Mouse (Mus musculus): Measurements from ENCODE around the gene Cdkn2d. TPM values are rescaled to one million over a fixed set of nuclear protein-coding genes. Genes with fewer than 3 reads are reported as not detected.
"Not testable (repeated sequence)": the region's sequence is repeated elsewhere in the genome, so short reads cannot be mapped to it uniquely, and the experiment has no call there.

Gene Cdkn2d
- polyA plus RNA-seq, 1 experiment from 2014 or later: 55.3 TPM

DNA sequence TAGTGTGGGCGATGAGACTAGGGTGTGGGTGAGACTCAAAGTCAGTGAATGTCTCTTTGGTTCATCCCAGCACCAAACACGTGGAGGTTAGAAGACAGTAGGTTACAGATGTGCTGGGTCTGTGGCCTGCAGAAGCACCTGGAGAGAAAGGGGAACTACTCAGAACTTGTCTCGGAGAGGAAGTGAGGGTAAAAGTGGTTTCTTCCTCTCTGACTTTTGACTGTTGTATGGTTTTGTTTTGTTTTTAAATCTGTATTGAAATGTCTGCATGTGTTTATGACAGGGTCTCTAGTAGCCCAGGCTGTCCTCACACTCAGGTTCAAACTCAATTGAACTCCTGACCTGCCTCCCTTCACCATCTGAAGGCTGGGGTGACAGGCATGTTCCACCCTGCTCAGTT is 36.8 kb upstream of the Cdkn2d start:
- no peaks in the 10 kb centered on the region for H3K27me3 ChIP-seq
- peaks cover 12% of the 10 kb centered on the region for H3K4me1 ChIP-seq
- H3K9me3 ChIP-seq: no peaks in the 10 kb centered on the region
- H3K27ac ChIP-seq: no peak overlapping the region
- ATAC-seq (ENCODE audit: insufficient number of reproducible peaks, low FRiP score, low TSS enrichment, low read depth): no peak
- peaks cover 4% of the 10 kb centered on the region; the same call in 1 of the 2 replicates for H3K36me3 ChIP-seq
- WGBS: 69% methylated on average over 3 of the region's 3 CpGs
- H3K4me2 ChIP-seq: no peak overlapping the region
- no peak overlapping the region for H3K9ac ChIP-seq
- no peak overlapping the region for H3K4me3 ChIP-seq

DNA sequence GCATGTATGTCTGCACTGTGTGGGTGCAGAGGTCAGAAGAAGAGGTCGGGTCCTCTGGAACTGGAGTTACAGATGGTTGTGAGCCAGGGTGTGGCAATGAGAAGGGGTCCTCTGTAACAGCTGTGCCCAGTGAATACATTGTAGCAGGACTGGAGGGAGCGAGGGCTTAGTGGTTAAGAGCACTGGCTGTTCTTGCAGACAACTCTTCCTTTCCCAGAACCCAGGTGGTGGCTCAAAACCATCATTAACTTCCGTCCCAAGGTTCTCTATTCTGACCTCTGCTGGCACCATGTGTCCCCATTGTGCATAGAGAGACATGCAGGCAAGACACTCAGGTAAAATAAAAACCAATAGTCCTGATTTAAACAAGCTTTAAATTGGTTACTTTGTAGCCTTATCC is 36.4 kb upstream of the Cdkn2d start:
- H3K9ac ChIP-seq: no peak overlapping the region
- H3K9me3 ChIP-seq: no peaks in the 10 kb centered on the region
- no peak overlapping the region for H3K27ac ChIP-seq
- H3K4me1 ChIP-seq: peaks cover 7% of the 10 kb centered on the region
- H3K27me3 ChIP-seq: no peaks in the 10 kb centered on the region
- WGBS: 60% methylated on average over 3 of the region's 3 CpGs
- no peak overlapping the region for H3K4me2 ChIP-seq
- H3K36me3 ChIP-seq: peaks cover 4% of the 10 kb centered on the region; the same call in 1 of the 2 replicates
- no peak for ATAC-seq (ENCODE audit: insufficient number of reproducible peaks, low FRiP score, low TSS enrichment, low read depth)
- H3K4me3 ChIP-seq: no peak overlapping the region

DNA sequence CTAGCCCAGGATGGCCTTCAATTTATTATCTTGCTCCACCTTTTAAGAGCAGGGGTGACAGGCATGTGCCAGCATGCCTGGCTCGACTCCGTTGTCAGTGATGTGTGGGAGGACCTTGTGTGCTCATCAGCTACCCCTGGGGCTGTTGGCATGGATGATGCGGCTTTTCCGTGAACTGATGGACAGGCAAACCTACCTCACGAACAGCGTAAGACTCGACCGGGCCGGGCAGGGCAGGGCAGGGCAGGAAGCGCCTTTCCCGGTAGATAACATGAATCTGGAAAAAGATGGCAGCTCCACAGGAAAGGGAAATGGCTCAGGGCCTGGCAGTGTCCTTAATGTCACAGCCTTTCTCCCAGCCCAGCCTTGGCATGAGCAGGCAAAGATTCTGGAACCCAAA is 33.1 kb upstream of the Cdkn2d start:
- H3K36me3 ChIP-seq: peaks cover 4% of the 10 kb centered on the region; the same call in 1 of the 2 replicates
- no peak overlapping the region for H3K27ac ChIP-seq
- no peak overlapping the region for H3K4me2 ChIP-seq
- H3K4me1 ChIP-seq: peaks cover 22% of the 10 kb centered on the region
- WGBS: 79% methylated on average over 11 of the region's 11 CpGs
- no peak overlapping the region for H3K4me3 ChIP-seq
- no peaks in the 10 kb centered on the region for H3K9me3 ChIP-seq
- no peak overlapping the region for H3K9ac ChIP-seq
- H3K27me3 ChIP-seq: no peaks in the 10 kb centered on the region
- no peak for ATAC-seq (ENCODE audit: insufficient number of reproducible peaks, low FRiP score, low TSS enrichment, low read depth)

DNA sequence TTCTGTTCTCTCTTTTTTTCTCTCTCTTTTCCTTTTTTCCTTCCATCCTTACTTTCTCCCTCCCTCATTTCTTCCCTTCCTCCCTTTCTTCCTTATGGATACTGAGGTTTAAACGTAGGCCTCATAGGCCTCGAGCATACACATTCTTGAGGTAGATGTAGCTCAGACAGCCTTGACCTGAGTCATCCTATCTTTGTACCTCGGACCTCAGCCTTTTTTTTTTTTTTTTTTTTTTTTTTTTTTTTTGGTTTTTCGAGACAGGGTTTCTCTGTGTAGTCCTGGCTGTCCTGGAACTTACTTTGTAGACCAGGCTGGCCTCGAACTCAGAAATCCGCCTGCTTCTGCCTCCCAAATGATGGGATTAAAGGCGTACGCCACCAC is 31.7 kb upstream of the Cdkn2d start:
- not testable (repeated sequence) for H3K4me2 ChIP-seq; H3K4me3 ChIP-seq; H3K27me3 ChIP-seq; H3K27ac ChIP-seq; H3K36me3 ChIP-seq; ATAC-seq (ENCODE audit: insufficient number of reproducible peaks, low FRiP score, low TSS enrichment, low read depth); H3K9ac ChIP-seq; H3K9me3 ChIP-seq
- H3K4me1 ChIP-seq: peaks cover 22% of the 10 kb centered on the region
- WGBS: 77% methylated on average over 8 of the region's 8 CpGs

DNA sequence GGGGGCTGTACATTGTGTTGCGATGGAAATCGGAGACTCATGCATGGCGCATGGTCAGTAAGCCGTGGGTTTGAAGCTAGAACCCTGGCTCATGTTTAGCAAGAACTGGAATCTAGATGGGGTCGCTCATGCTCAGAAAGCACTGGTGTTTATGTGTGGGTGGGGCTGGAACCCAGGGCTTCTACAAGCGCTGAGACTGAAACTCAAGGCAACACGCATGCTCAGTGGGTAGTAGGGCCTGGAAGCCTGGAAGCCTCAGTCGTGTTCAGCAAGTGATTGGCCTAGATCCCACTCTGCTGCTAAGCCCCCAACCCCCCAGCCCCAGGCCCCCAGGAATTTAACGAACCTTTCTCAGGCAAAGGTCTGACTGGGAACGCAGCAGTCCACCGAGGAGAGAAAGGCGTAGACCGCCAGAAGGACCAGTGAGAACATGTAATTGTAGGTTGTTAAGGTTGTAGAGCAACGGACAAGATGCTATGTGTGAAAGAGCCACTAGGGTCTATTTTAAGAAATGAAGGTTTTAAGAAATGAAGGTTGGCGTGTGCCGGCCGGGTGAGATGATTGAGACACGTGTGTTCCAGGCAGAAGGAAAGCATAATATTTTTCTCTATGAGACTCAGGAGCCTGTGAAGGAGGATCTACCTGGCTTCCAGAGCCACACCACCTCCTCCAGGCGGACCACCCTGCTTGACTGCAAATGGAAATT is 31.2 kb upstream of the Cdkn2d start:
- ATAC-seq (ENCODE audit: insufficient number of reproducible peaks, low FRiP score, low TSS enrichment, low read depth): no peak
- H3K27me3 ChIP-seq: no peaks in the 10 kb centered on the region
- H3K27ac ChIP-seq: peak overlapping the region; percentile 19
- WGBS: 64% methylated on average over 19 of the region's 19 CpGs
- H3K4me2 ChIP-seq: peak overlapping the region; percentile 83
- no peak overlapping the region for H3K9ac ChIP-seq
- H3K4me3 ChIP-seq: peak overlapping the region; percentile 71
- H3K9me3 ChIP-seq: no peaks in the 10 kb centered on the region
- peaks cover 4% of the 10 kb centered on the region; the same call in 1 of the 2 replicates for H3K36me3 ChIP-seq
- H3K4me1 ChIP-seq: peaks cover 22% of the 10 kb centered on the region

DNA sequence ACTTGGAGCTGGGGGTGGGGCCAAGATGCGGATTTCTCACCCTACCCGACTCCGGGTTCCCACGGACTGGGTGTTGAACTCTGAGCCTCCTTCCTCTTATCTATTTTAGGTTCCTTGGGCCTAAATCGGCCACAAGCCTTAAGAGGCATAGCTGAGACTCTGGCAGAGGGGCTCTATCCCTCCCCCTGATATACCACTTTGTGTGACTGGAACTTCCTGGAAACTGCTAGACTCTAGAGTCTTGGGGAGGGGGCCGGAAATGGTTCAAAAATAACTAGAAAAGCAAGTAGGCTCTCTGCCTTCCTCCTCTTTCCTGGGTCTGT is 30.3 kb upstream of the Cdkn2d start:
- Histone ChIP-seq H3K27me3 (no peaks in the 10 kb centered on the region), H3K9ac (peak overlapping the region; percentile 67; the same call in 1 of the 2 replicates), H3K9me3 (no peaks in the 10 kb centered on the region), H3K36me3 (peaks cover 2% of the 10 kb centered on the region; the same call in 1 of the 2 replicates), H3K4me2 (peak overlapping the region; percentile 83), H3K4me3 (peak overlapping the region; percentile 71), H3K4me1 (peaks cover 22% of the 10 kb centered on the region), H3K27ac (peak overlapping the region; percentile 19; the same call in 1 of the 2 replicates)
- 13% methylated on average over 6 of the region's 6 CpGs for WGBS
- ATAC-seq (ENCODE audit: insufficient number of reproducible peaks, low FRiP score, low TSS enrichment, low read depth): no peak

DNA sequence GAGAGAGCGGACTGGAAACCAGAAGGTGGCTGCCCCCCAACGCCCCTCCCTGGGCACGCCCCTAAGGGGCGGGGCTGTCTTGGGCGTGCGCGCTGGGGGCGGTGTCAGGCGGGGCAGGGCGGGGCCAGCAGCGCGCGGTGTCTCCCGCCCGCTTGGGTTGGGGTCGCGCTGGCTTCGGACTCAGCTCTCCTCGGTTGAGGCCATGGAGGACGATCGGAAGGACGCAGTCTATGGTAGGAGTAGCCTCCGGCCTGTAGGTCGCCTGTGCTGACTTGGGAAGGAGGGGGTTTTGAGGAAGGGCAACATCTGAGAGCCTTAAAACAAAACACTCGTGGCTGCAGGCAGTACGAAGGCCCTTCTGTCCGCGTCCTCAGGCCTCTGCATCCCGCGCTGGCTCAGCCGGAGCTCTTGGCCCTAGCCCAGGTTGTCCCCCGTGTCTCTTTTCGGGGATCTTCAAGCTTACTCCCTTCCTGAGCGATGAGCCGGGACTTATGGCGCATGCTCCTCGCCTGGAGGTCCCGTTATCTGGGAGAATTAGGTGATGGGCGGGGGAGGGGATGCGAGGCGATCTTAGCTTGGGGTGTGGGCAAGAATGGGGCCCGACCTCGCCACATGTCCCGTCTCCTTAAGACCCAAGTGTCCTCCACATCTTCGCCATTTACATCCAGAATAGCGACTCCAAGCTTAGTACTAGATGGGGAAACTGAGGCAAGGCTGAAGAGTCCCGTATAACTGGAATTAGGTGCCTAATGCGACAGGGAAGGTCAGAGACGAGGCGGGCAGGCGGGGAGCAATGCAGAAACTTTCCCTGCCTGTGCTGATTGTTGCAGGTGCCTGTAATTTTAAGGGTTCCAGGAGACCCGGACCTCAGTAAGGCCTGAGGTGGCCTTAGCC is 29.7 kb upstream of the Cdkn2d start, which contains the start of gene Slc44a2:
Gene Slc44a2 (plus strand): TSS at position 80 of the 894 bp plus-strand sequence.
- WGBS: 1% methylated on average over 52 of the region's 52 CpGs
- Histone ChIP-seq H3K4me2 (peak within 1 kb of the TSS; percentile 83), H3K9ac (peak within 1 kb of the TSS; percentile 67), H3K27me3 (no peaks in the 10 kb centered on the region), H3K27ac (peak within 1 kb of the TSS; percentile 64), H3K4me3 (peak within 1 kb of the TSS; percentile 71), H3K9me3 (no peaks in the 10 kb centered on the region), H3K4me1 (peaks cover 22% of the 10 kb centered on the region), H3K36me3 (no peaks in the 10 kb centered on the region)
- peak; percentile 90 for ATAC-seq (ENCODE audit: insufficient number of reproducible peaks, low FRiP score, low TSS enrichment, low read depth)

DNA sequence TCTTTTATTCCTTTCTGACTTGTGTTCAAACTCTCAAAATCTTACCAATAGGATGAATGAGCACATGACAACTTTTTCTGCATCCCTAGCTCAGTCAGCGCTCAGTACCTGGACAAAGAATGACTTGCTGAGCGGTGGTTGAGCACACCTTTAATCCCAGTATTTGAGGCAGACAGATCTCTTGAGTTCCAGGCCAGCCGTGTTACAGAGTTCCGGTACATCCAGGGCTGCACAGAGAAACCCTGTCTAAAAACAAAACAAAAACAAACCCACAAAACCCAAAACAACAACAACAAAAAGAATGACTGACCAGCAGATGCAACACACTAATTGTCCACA is 29.0 kb upstream of the Cdkn2d start:
- H3K9ac ChIP-seq: peak overlapping the region; percentile 67; the same call in 1 of the 2 replicates
- H3K4me3 ChIP-seq: peak overlapping the region; percentile 71
- 0 out of 2 replicates have a peak overlapping the region, but pooled peaks have one; percentile 64 for H3K27ac ChIP-seq
- no peaks in the 10 kb centered on the region for H3K36me3 ChIP-seq
- H3K4me2 ChIP-seq: peak overlapping the region; percentile 83
- WGBS: 16% methylated on average over 4 of the region's 4 CpGs
- H3K4me1 ChIP-seq: peaks cover 26% of the 10 kb centered on the region
- H3K27me3 ChIP-seq: no peaks in the 10 kb centered on the region
- H3K9me3 ChIP-seq: no peaks in the 10 kb centered on the region
- ATAC-seq (ENCODE audit: insufficient number of reproducible peaks, low FRiP score, low TSS enrichment, low read depth): peak; percentile 53; the same call in 1 of the 2 replicates

DNA sequence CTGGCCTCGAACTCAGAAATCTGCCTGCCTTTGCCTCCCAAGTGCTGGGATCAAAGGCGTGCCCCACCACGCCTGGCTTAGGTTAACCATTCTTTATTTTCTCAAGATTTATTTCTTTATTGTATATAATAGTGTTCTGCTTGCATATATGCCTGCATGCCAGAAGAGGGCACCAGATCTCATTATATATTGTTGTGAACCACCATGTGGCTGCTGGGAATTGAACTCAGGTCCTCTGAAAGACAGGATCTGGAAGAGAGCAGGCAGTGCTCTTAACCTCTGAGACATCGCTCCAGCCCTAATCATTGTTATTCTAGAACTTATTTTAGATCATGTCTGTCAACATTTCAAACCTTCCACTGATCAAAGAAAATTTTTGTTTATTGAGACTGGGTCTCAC is 28.3 kb upstream of the Cdkn2d start:
- Histone ChIP-seq H3K4me2 (no peak overlapping the region), H3K27ac (no peak overlapping the region), H3K4me3 (no peak overlapping the region), H3K4me1 (peaks cover 33% of the 10 kb centered on the region), H3K36me3 (no peaks in the 10 kb centered on the region), H3K27me3 (no peaks in the 10 kb centered on the region), H3K9ac (no peak overlapping the region), H3K9me3 (no peaks in the 10 kb centered on the region)
- WGBS: 89% methylated on average over 4 of the region's 4 CpGs
- ATAC-seq (ENCODE audit: insufficient number of reproducible peaks, low FRiP score, low TSS enrichment, low read depth): no peak

DNA sequence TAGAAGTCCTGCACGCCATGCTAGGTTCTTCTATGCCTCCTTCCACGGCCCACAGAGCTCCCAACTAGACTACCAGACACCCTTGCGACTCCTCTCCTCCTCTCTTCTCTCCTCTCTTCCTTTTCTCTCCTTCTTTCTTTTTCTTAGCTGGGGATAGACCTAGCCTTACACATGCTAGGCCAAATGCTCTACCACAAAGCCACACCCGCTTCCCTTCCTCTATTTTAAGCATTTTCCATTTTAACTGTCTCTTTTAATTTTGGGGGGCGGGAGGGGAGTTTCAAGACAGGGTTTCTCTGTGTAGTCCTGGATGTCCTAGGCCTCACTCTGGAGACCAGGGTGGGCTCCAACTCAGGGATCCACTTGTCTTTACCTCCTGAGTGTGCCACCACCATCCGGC is 27.6 kb upstream of the Cdkn2d start:
- H3K4me3 ChIP-seq: no peak overlapping the region
- H3K4me1 ChIP-seq: peaks cover 30% of the 10 kb centered on the region
- H3K4me2 ChIP-seq: no peak overlapping the region
- no peak overlapping the region for H3K9ac ChIP-seq
- H3K27me3 ChIP-seq: no peaks in the 10 kb centered on the region
- no peak overlapping the region for H3K27ac ChIP-seq
- no peak for ATAC-seq (ENCODE audit: insufficient number of reproducible peaks, low FRiP score, low TSS enrichment, low read depth)
- no peaks in the 10 kb centered on the region for H3K36me3 ChIP-seq
- no peaks in the 10 kb centered on the region for H3K9me3 ChIP-seq
- WGBS: 92% methylated on average over 6 of the region's 6 CpGs

DNA sequence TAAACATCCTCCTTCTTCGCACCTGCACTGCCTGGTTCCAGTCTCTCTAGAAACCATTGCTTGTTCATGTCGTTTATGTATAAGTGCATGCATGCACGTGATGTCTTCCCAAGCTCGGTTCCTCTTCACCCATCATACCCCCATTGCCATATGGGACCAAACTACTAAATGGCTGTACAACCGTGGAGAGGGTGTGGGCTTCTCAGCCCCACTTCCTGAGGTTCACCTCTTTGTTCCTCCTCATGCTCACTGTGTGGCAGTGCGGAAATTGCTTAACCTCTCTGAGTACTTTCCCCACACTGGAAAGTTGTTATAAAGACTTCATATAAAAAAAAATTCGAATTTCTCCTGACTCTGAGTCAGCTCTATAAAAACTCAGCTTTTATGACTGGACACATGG is 25.5 kb upstream of the Cdkn2d start:
- no peak overlapping the region for H3K4me2 ChIP-seq
- H3K36me3 ChIP-seq: no peaks in the 10 kb centered on the region
- no peak overlapping the region for H3K27ac ChIP-seq
- no peaks in the 10 kb centered on the region for H3K9me3 ChIP-seq
- no peak overlapping the region for H3K4me3 ChIP-seq
- peaks cover 32% of the 10 kb centered on the region for H3K4me1 ChIP-seq
- WGBS: 69% methylated on average over 7 of the region's 7 CpGs
- ATAC-seq (ENCODE audit: insufficient number of reproducible peaks, low FRiP score, low TSS enrichment, low read depth): no peak
- H3K27me3 ChIP-seq: peaks cover 11% of the 10 kb centered on the region
- H3K9ac ChIP-seq: no peak overlapping the region

DNA sequence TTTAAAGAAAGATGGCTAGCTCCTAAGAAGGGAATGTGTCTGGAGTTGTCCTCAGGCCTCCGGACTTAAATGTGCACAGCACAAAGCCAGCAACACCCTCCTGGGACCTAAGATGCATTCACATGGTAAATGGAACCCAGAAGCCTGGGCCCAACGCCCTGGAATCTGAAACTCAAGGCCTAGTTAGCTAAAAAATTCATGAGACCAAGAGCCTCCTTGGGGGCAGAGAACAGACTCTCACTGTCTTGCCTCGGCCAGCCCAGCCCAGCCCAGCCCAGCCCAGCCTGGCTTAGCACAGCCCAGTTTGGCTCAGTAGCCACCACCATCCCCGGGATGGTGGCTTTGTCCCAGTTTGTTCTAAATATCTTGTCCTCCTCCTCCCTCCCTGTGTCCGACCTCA is 24.2 kb upstream of the Cdkn2d start:
- no peak overlapping the region for H3K9ac ChIP-seq
- H3K4me3 ChIP-seq: no peak overlapping the region
- H3K4me2 ChIP-seq: no peak overlapping the region
- no peaks in the 10 kb centered on the region for H3K9me3 ChIP-seq
- no peak for ATAC-seq (ENCODE audit: insufficient number of reproducible peaks, low FRiP score, low TSS enrichment, low read depth)
- H3K27me3 ChIP-seq: peaks cover 17% of the 10 kb centered on the region
- H3K27ac ChIP-seq: peak overlapping the region; percentile 33; the same call in 1 of the 2 replicates
- no peaks in the 10 kb centered on the region for H3K36me3 ChIP-seq
- peaks cover 24% of the 10 kb centered on the region for H3K4me1 ChIP-seq
- 40% methylated on average over 5 of the region's 5 CpGs for WGBS
